Mouse (Mus musculus) liver, embryonic 14.5 days (tissue): ENCODE results near the gene Cfdp1.

Experiments
- CTCF ChIP-seq: IDR thresholded peaks from 2 replicates; pipeline ENCODE4 v1.5.1; 2016; ENCODE audit warnings: antibody characterized with exemption, low read depth, control low read depth
- EP300 ChIP-seq: IDR thresholded peaks from 2 replicates; pipeline ENCODE4 v1.6.1; 2016; ENCODE audit warnings: antibody characterized with exemption, low read depth

- TF ChIP-seq CTCF, result no peak
- TF ChIP-seq EP300, result no peak
Measured at GRCm38 (mm10) chr8:111875758-111876157, 21.7 kb upstream of the Cfdp1 start.
